Mouse (Mus musculus): ENCODE measurements around the gene Bend7.

Gene Bend7

DNA sequence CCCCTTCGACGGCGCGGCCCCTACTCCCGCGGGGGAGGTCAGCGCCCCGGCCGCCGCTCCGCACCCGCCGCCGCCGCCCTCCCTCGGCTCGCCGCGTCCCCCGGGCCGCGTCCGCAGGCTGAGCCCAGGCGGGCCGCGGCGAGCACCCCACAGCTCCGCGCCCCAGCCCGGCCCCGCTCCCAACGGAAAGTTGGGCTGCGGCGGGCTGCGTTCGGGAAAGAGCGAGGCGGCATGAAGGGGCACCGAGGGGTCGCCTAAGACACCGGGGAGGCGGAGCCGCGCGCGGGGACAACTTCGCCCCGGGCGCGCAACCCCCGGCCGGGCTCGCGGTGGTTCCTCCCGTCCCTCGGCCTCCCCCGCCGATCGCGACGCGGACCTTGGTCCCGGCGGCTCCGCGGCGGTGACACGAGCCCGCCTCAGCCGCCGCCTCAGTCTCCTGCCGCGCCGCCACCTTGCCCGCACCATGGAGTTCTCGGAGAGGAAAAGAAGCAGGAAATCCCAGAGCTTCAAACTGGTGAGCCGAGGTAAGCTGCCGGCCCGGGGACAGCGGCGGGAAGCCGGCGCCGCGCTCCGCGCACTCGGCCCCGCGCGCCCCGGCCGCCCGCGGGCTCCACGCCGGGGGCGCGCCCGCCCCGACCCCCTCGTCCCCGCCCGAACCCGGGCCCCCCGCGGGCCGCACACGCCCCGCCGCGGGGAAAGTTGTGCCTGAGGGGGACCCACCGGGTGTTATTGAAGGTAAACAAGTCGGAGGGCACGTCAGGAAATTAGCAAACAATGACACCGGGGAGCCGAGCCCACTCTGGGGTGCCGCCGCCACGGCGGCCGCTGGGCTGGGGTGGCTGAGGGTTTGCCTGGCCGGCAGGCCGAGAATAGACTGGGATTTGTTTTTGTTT, at the start of gene Bend7:
TSS of gene Bend7 (plus strand) at position 63 of the 893 bp plus-strand sequence.
- peak; percentile 47 to 55 for DNase-seq

DNA sequence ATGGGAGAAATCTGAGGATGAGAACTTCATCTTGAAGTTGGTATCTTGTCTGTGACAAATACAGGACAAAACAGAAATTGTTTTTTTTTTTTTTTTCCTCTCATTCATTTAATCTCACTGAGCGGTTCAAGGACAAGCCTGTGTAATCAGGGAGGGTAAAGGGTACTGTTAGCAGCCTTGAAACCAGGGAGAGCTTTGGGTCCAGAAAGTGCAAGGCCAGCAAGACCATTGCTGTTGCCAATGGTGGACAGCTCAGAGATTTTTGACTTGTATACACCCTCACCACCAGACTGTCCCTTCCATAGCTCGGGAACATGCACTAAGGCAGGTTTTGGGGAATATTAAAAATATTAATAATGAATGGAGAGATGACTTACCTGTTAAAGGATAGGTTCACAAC, 49.0 kb upstream of the Bend7 start:
- no peak for DNase-seq

GRCm38 (mm10) chr2:4669701-4670100, 47.9 kb upstream of the Bend7 start:
- DNase-seq: no peak

DNA sequence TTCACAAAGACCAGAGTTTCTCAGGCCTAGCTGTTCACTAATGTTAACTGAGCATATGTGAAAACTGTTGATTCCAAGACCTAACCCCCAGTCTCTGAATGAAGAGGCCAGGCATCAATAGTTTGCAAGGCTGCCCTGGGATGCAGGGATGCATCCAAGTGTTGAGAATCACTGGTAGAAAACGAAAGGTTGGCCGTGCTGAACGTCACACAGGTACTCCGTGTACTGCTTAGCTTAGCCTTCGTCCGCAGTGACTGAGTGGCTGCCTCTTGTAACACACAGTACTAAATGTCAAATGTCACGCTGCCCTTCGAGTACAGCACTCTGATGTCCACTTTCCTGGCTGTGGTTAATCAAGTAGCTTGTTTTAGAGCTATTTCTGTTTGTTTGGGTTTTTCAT, 46.0 kb upstream of the Bend7 start:
- DNase-seq: no peak

DNA sequence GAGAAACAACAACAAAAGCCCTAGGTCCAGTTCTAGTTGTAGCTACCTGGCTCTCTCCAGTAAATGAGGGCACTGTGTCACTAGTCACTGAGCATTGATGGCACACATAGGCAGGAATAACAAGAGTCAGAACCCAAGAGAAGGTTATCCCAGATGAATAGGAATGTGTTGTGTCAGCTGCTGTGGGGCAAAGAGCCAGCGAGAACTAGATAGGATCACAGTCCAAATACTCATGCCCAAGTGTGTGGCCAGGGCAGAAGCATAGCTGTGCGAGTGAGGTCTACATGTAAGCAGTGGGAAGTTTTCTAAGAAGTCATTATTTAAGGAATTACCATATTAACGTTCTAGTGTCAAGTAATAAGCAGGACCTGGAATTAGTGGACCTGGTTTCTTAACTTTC, 37.7 kb upstream of the Bend7 start:
- DNase-seq: no peak

DNA sequence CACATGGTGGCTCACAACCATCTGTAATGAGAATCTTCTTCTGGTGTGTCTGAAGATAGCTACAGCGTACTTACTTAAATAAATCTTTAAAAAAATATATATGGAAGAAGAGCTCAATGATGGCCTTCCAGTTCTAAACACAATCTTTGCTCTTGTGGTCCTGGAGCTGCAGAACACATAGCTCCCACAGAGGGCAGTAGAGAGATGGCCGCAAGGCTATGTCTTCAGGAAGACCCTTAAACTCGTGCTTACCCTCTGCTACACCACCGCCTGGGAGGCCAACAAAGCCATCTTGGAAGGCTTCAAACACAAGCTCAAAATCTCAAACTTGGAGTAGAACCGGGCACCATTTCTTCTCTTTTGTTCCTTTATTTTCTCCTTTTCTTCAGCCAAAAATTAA, 6.4 kb upstream of the Bend7 start:
- DNase-seq: peak; percentile 17 to 27

DNA sequence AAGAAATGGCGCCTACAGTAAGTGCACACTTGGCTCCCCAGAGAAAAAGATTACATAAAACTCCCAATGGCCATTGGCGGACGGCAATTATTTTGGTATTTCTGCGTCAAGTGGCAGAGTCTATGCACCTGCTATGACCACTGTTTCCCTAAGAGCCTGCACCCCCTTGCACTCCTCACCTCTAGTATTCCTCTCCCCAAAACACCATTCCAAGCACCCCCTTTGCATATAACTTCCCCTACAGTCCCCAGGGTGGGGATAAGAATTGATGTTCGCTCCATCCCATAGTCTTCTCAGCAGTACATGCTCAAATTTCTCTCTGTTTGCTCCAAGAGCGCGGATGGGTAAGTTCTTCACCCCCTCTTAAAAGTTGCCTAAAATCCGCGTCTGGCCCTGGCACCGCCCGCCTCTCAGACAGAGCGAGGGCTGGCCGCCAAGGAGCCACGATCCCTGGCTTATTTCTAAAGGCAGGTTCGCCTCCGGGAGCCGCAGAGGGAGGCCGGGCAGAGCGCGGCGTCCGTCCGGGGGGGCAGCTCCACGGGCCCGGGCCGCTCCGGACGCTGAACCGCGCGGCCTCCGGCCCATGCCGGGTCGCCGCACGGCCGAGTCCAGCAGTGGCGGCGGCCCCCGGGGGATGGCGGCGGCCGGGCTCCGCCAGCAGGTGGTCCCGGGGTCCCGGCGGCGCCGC, 406 bp upstream of the Bend7 start:
- DNase-seq: peak; percentile 49 to 58

GRCm38 (mm10) chr2:4723088-4723487, 5.5 kb downstream of the Bend7 start:
- no peak for DNase-seq

GRCm38 (mm10) chr2:4730161-4730560, 12.5 kb downstream of the Bend7 start:
- no peak for DNase-seq

GRCm38 (mm10) chr2:4733971-4734370, 16.3 kb downstream of the Bend7 start:
- no peak for DNase-seq

GRCm38 (mm10) chr2:4736095-4736797, 18.6 kb downstream of the Bend7 start:
- peak in 1 of 2 experiments; percentile 17 for DNase-seq

DNA sequence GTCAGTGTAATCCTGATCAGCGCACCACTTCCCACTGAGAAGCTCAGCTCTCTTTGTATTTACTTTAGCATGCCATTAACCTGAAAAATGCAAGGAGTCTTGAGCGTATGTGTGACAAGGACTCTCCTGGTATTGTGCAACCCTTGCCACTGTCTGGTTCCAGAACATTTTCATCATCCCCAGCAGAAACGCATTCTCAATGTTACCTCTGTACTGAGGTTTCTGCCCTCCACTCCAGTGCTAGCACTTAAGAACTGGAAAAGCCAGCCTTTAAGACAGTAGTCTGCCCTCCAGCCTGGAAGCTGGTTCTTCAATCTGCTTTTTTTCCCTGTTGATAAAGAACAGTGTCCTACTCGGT, 19.1 kb downstream of the Bend7 start:
- no peak for DNase-seq

DNA sequence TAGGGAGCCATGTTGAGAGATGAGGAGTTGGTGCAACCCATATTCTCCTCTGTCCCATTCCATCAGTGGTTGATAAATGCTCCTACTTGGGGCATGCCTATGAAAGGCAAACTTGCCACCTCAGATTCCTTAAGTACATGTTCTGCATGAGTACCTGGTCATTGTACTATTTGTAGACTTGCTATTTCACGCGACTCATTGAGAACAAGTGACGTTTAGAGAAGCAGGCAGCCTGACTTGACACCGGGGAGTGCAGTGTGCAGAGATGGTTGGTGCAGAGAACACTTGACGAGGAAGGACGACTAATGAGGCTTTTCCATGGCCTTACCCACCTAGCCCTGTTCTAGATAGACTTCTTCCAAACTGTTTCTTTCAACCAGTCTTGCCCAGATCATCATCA, 34.3 kb downstream of the Bend7 start:
- DNase-seq: no peak

- DNase-seq: no peak
Observed at GRCm38 (mm10) chr2:4755716-4756115, 38.1 kb downstream of the Bend7 start.

GRCm38 (mm10) chr2:4757218-4757617, 39.6 kb downstream of the Bend7 start:
- no peak for DNase-seq

DNA sequence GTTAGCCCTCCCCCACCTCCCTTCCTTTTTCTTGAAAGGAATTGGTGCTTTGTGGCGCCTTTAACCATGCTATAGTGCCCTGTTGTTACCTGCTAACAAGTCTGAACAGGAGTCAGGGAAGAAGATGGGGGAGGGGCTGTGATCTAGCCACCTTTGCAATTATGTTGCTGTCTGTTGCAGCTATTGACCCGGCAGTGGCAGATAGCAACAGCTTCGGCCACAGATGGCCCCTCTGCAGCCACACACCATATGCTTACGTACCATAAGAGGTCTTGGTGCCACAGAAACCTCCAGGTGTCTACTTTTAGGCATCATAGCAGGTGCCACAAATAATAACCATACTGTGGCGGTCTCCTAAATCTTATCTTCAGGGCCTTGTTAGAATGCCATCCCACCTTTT, 43.1 kb downstream of the Bend7 start:
- no peak for DNase-seq

DNA sequence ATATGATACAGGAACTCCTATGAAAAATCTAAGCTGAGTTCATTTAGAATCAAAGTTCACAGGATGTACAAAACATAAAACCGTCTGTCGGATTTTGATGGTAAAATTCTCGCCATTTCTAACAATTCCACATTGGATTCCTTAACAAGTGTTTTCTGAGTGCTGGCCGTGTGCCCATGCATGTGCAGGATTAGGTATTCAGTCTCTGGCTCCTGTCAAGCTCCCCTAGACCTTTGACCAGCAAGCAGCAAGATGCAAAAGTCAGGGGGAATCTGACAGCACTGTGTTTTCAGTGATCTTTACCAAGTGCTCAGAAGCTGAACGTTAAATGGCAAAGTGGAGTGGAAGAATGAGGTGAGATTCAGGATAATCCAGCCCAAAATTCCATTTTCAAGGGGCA, 44.3 kb downstream of the Bend7 start:
- no peak for DNase-seq

- DNase-seq: no peak
Observed at GRCm38 (mm10) chr2:4764071-4764470, 46.4 kb downstream of the Bend7 start.

GRCm38 (mm10) chr2:4770376-4770775, 52.7 kb downstream of the Bend7 start:
- no peak for DNase-seq

GRCm38 (mm10) chr2:4773911-4774310, 56.3 kb downstream of the Bend7 start:
- DNase-seq: no peak

GRCm38 (mm10) chr2:4777291-4777690, 59.7 kb downstream of the Bend7 start:
- DNase-seq: no peak

DNA sequence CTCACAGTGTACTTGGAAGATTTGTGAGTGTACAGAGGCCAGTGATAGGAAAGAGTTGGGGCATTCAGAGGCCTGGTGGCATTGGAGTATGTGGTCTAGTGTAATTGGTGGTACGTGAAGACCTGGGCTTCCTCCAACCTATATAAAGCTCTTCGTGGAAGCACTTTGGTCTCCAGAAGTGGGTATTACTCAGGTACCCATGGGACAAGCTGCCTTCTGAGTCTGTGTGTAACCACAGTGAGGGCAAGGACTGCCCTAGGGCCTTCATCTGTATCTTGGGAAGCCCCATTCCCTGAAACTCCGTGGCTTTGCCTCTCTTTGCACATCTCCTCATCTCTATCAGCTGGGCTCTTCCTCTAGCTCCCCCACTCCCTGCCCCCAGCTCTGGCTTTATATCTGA, 64.0 kb downstream of the Bend7 start:
- DNase-seq: no peak

DNA sequence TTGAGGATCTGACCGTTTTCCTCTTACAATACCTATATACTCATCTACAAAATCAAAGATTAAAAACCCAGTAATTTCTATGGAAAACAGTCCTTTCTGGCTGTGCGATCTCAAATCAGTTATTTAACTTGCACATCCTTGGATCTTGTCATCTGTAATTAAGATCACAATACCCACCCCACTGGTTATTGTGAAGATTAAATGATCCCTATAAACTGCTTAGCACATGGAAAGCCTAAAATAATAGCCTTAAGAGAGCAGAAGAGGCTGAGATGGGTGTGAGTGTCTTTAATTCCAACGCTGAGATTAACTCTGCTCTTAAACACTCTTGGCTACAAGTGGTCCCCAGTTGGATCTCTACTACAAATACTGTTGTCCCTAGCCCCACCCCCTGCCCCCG, 64.8 kb downstream of the Bend7 start:
- DNase-seq: no peak

Data from cerebellum, postnatal 10 days (tissue).